Mouse (Mus musculus): Measurements from ENCODE around the gene Snrpg. TPM values are rescaled to one million over a fixed set of nuclear protein-coding genes. Genes with fewer than 3 reads are reported as not detected.

The Snrpg gene
- 100 to 1,000 TPM; 334 to 421 TPM for polyA plus RNA-seq (2017; shearing (Covaris generic))

DNA sequence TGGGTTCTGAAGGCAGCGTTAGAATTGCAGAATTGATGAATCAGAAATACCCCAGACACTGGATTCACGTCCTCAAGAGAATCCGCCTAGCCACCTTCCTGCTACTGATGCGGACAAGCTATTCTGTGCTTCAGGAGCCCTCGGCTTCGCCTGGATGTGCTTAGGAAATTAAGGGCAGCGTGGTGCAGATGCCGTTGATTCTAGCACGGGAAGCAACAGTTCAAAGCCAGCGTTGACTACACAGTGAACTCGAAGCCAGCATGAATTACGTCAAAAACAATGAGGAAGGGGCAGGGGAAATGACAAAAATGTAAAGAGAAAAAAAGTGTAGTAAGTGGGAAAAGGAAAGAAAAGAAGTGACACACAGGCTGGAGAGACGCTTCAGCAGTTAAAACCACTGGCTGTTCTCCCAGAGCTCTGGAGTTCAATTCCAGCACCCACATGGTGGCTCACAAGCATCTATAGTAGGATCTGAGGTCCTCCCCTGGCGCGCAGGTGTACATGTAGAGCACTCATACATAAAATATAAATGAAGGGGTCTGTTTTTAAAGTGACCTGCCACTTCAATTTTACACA lies at the start of gene Snrpg:
TSS of gene Snrpg (plus strand) at position 541 of the 576 bp plus-strand sequence.

DNA sequence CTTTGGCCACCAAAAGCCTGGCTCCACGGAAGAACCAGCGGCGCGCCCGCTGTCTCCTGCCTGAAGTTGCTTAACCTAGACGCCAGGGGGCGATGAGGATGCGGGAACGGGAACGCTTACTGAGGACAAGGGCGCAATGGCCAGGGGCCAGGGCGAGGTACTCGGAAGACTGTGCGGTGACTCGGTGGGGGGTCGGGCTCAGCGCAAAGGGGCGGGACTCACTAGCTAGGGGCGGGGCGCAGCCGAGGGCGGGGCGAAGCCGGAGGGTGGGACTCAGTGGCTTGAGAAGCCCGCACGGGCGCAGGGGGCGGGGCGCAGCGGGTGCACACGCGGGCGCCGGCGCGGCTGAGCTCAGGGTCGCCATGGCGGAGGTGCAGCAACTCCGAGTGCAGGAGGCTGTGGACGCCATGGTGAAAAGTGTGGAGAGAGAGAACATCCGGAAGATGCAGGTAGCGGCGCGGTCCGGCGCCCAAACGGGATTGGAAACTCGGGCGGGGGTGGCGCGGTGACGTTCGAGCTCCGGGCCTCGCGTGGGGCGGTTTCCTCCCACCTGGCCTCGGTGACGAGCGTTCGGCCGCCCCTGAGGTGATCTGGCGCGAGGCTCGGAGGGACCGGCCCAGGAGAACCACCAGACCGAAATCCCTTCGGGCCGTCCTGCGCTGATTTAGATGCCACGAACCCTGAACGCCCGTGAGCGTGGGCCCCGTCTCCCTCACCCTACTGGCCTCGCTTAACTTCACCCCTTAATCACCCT lies 5.6 kb upstream of the Snrpg start, which contains the start of gene Fam136a:
TSS of gene Fam136a (plus strand) at position 276 of the 754 bp plus-strand sequence.

DNA sequence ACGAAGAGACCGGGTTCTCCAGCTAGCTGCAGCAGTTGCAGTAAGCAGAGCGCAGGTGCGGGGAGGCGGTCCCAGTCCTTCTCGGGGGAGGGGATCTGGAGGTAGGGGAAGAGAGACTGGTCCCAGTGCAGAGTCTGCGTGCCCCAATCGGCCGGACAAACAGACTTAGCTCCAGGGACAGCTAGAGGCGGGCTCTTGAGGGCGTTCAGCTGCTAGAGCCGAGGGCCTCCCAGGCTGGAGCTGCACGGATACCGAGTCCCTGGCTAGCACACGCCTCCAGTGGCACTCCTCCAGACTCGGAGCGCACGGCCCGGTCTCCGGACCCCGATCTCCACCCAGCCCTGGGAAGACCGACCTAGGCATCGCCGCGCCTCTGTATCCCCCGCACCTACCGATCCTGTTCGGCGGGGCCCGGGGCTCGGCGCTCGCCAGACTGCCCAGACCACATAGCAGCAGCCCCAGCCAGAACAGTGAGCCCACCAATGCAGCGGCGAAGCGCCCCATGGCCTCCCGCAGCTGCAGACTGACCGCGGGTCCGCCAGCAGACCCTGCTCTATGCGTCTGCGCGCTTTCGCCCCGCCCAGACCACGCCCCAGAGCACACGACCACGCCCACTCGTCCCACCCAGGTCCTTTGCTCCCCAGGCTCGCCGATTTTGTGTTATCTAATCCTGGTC lies 25.6 kb downstream of the Snrpg start, which contains the start of gene Pcyox1:
TSS of gene Pcyox1 (minus strand) at position 574 of the 676 bp plus-strand sequence.

DNA sequence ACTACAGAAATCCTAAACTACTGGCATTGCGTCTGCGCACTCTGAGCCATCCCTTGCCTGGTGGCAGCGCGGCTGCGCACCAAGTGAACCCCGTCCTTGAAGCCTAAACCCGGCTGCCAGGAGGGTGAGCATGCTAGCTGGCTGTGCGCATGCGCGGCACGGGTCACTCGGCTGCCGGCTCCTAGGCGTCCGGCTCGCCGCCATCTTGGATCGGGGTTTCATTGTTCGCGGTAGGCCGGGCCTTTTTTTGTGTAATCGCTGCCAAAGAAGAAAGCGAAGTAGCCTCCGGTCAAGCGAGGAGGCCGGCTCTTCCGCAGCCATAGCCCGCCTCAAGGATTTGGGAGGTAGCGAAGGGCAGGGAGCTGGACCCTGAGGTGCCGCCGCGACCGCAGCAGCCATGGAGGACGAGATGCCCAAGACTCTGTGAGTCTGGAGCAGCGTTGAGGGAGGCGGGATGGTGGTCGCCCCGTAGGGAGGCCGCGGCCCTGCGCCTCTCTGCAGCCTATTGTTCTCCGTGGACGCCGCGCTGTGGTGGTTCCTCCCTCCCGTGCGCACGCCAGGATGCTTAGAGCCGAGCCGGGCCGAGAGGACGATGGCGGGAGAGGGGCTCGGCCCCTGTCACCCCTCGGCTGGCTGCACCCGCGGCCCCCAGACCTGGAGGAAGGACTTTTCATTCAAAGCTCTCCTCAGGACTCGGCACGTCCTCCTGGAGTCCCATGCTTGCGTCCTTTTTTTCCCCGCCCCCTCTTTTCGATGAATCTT lies 33.2 kb downstream of the Snrpg start, which contains the start of gene Tia1:
TSS of gene Tia1 (plus strand) at position 120 of the 762 bp plus-strand sequence.

DNA sequence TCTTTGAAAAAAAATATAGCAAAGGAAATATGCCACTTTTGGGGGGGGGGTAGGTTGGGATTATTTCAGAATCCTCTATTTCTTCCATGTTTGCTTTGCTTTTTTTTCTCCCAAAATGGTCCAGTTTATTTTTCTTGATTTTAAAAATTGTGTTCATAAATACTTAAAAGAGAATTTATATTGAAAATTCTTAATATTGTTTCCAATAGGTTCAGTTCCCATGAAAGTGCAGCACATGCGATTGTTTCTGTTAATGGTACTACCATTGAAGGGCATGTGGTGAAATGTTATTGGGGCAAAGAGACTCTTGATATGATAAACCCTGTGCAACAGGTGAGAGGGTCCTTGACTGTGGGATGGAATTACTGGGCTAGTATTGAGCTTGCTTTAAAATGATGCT lies 55.3 kb downstream of the Snrpg start, which contains the start of gene Gm44790:
TSS of gene Gm44790 (plus strand) at position 301 of the 400 bp plus-strand sequence.

Other genes with a start within 250 kb of the Snrpg start
- under 1 TPM in 1 of 2 experiments, not detected in 1; 0.38 TPM for gene Tgfa, start 176.1 kb upstream of the Snrpg start, polyA plus RNA-seq (2017; shearing (Covaris generic))
- 10 to 100 TPM; 36.2 to 44.4 TPM for gene Fam136a, start 5.7 kb upstream of the Snrpg start, polyA plus RNA-seq (2017; shearing (Covaris generic))
- gene Pcyox1, start 25.9 kb downstream of the Snrpg start, polyA plus RNA-seq (2017; shearing (Covaris generic)): 1 to 10 TPM; 6.4 to 9.5 TPM
- gene Tia1, start 32.9 kb downstream of the Snrpg start, polyA plus RNA-seq (2017; shearing (Covaris generic)): 100 to 1,000 TPM; 101 to 121 TPM
- not detected for gene Gm44790, start 55.4 kb downstream of the Snrpg start, polyA plus RNA-seq (2017; shearing (Covaris generic))
- gene C87436, start 67.1 kb downstream of the Snrpg start, polyA plus RNA-seq (2017; shearing (Covaris generic)): 10 to 100 TPM; 36.8 to 37.2 TPM
- 100 to 1,000 TPM; 257 to 306 TPM for gene Pcbp1, start 155.0 kb downstream of the Snrpg start, polyA plus RNA-seq (2017; shearing (Covaris generic))

All from activated CD4-positive, CD25-positive, alpha-beta regulatory T cell (primary cell).